Mouse (Mus musculus): ENCODE measurements around the gene Pacsin3. TPM values are rescaled to one million over a fixed set of nuclear protein-coding genes. Genes with fewer than 3 reads are reported as not detected.

Pacsin3 gene
- polyA plus RNA-seq, 1 experiment, result 0.47 TPM

DNA sequence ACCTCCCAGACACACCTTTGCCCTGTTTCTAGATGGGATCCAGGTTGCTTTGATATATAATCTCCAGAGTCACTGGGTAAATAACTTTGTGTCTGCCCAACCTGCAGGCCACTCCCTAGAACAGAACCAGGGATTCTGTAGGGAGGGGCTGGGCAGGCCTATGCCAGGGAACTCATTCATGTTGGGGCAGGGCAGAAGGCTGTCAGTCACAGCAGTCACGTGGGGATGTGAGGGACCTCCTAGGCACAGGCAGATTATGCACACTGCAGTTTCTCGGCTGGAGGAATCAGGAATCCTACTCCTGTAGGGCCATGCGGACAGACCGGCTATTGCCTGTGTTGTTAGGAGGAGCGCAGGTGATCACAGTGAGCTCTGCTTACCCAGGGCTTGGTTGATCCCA, 25.6 kb downstream of the Pacsin3 start:
- H3K4me3 ChIP-seq (replicated peaks), result no peak overlapping the region
- H3K4me1 ChIP-seq, result peaks cover 21% of the 10 kb centered on the region
- H3K9me3 ChIP-seq, result no peaks in the 10 kb centered on the region
- TF ChIP-seq GATA1 (IDR thresholded peaks at IDR 0.05; ENCODE audit: borderline replicate concordance, low read length), result no peak
- TF ChIP-seq FLI1 (IDR thresholded peaks at IDR 0.05; ENCODE audit: low read length), result no peak
- peaks cover 2% of the 10 kb centered on the region for H3K27me3 ChIP-seq (replicated peaks)
- H3K36me3 ChIP-seq (replicated peaks; ENCODE audit: low read length), result peaks cover 25% of the 10 kb centered on the region

DNA sequence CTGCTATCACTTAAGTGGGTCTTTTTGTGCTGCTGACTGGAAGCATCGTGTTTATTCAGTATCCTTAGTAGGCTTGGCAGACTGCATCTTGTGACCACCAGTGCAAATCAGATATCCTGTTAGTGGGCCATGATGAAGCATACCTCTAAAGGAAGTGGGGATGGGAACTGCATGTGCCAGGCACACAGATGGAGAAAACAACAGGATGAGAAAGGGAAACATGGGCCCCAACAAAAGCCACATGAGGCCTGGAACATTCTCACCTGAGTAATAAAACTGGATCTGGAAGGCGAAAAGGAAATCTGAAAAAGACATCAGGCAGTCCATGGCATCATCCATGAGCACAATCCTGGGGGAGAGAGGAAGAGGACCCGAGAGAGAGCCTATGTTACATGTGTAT, 28.2 kb downstream of the Pacsin3 start:
- no peak overlapping the region for H3K4me3 ChIP-seq (replicated peaks)
- TF ChIP-seq FLI1 (IDR thresholded peaks at IDR 0.05; ENCODE audit: low read length) (no peak), GATA1 (IDR thresholded peaks at IDR 0.05; ENCODE audit: borderline replicate concordance, low read length) (no peak)

GRCm38 (mm10) chr2:91284375-91285199, 28.8 kb downstream of the Pacsin3 start:
- Histone ChIP-seq H3K9me3 (no peaks in the 10 kb centered on the region), H3K4me3 (replicated peaks) (no peak overlapping the region), H3K27me3 (replicated peaks) (peaks cover 6% of the 10 kb centered on the region), H3K36me3 (replicated peaks; ENCODE audit: low read length) (no peaks in the 10 kb centered on the region), H3K4me1 (peaks cover 21% of the 10 kb centered on the region)
- TF ChIP-seq GATA1 (IDR thresholded peaks at IDR 0.05; ENCODE audit: borderline replicate concordance, low read length), result no peak
- TF ChIP-seq FLI1 (IDR thresholded peaks at IDR 0.05; ENCODE audit: low read length), result no peak

More for the DNA sequence above, 28.2 kb downstream of the Pacsin3 start:
- Histone ChIP-seq H3K36me3 (replicated peaks; ENCODE audit: low read length) (peaks cover under 1% of the 10 kb centered on the region), H3K27me3 (replicated peaks) (peaks cover 6% of the 10 kb centered on the region), H3K4me1 (peaks cover 21% of the 10 kb centered on the region), H3K9me3 (no peaks in the 10 kb centered on the region)

GRCm38 (mm10) chr2:91285885-91286505, 30.2 kb downstream of the Pacsin3 start:
- Histone ChIP-seq H3K36me3 (replicated peaks; ENCODE audit: low read length) (no peaks in the 10 kb centered on the region), H3K4me1 (peaks cover 21% of the 10 kb centered on the region), H3K4me3 (replicated peaks) (no peak overlapping the region), H3K9me3 (no peaks in the 10 kb centered on the region), H3K27me3 (replicated peaks) (peaks cover 6% of the 10 kb centered on the region)
- TF ChIP-seq GATA1 (IDR thresholded peaks at IDR 0.05; ENCODE audit: borderline replicate concordance, low read length), result no peak
- TF ChIP-seq FLI1 (IDR thresholded peaks at IDR 0.05; ENCODE audit: low read length), result no peak

GRCm38 (mm10) chr2:91287563-91287962, 31.8 kb downstream of the Pacsin3 start:
- TF ChIP-seq GATA1 (IDR thresholded peaks at IDR 0.05; ENCODE audit: borderline replicate concordance, low read length) (no peak), FLI1 (IDR thresholded peaks at IDR 0.05; ENCODE audit: low read length) (no peak)
- H3K4me1 ChIP-seq, result peaks cover 21% of the 10 kb centered on the region
- no peak overlapping the region for H3K4me3 ChIP-seq (replicated peaks)
- no peaks in the 10 kb centered on the region for H3K9me3 ChIP-seq
- peaks cover 12% of the 10 kb centered on the region for H3K27me3 ChIP-seq (replicated peaks)
- no peaks in the 10 kb centered on the region for H3K36me3 ChIP-seq (replicated peaks; ENCODE audit: low read length)

- Histone ChIP-seq H3K36me3 (replicated peaks; ENCODE audit: low read length) (no peaks in the 10 kb centered on the region), H3K9me3 (no peaks in the 10 kb centered on the region), H3K4me1 (peaks cover 8% of the 10 kb centered on the region), H3K4me3 (replicated peaks) (no peak overlapping the region), H3K27me3 (replicated peaks) (peaks cover 12% of the 10 kb centered on the region)
- TF ChIP-seq FLI1 (IDR thresholded peaks at IDR 0.05; ENCODE audit: low read length) (no peak), GATA1 (IDR thresholded peaks at IDR 0.05; ENCODE audit: borderline replicate concordance, low read length) (no peak)
These were observed 35.6 kb downstream of the Pacsin3 start for GRCm38 (mm10) chr2:91291197-91292007.

DNA sequence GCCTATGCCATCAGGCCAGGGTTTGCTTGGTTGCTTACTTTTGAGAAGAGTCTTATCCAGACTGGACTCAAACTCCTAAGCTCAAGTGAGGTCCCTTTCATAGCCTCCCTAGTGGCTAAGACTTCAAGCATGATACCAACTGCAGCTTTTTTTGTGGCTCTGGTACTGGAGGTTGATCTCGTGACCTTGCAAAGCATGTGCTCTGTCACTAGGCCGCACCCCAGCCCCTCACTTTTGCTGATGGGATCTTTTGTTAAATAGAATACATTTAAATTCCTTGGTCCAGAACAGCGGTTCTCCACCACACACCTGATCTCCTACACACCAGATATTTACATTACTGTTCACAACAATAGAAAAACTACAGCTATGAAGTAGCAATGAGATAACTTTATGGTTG, 38.5 kb downstream of the Pacsin3 start:
- H3K4me3 ChIP-seq (replicated peaks), result no peak overlapping the region
- TF ChIP-seq FLI1 (IDR thresholded peaks at IDR 0.05; ENCODE audit: low read length), result no peak
- peaks cover 11% of the 10 kb centered on the region for H3K27me3 ChIP-seq (replicated peaks)
- peaks cover 8% of the 10 kb centered on the region for H3K4me1 ChIP-seq
- H3K36me3 ChIP-seq (replicated peaks; ENCODE audit: low read length), result no peaks in the 10 kb centered on the region
- H3K9me3 ChIP-seq, result no peaks in the 10 kb centered on the region

GRCm38 (mm10) chr2:91295895-91296294, 40.1 kb downstream of the Pacsin3 start:
- Histone ChIP-seq H3K4me3 (replicated peaks) (no peak overlapping the region), H3K9me3 (no peaks in the 10 kb centered on the region), H3K36me3 (replicated peaks; ENCODE audit: low read length) (no peaks in the 10 kb centered on the region), H3K4me1 (peaks cover 8% of the 10 kb centered on the region), H3K27me3 (replicated peaks) (peaks cover 11% of the 10 kb centered on the region)
- no peak for TF ChIP-seq FLI1 (IDR thresholded peaks at IDR 0.05; ENCODE audit: low read length)
- no peak for TF ChIP-seq GATA1 (IDR thresholded peaks at IDR 0.05; ENCODE audit: borderline replicate concordance, low read length)

DNA sequence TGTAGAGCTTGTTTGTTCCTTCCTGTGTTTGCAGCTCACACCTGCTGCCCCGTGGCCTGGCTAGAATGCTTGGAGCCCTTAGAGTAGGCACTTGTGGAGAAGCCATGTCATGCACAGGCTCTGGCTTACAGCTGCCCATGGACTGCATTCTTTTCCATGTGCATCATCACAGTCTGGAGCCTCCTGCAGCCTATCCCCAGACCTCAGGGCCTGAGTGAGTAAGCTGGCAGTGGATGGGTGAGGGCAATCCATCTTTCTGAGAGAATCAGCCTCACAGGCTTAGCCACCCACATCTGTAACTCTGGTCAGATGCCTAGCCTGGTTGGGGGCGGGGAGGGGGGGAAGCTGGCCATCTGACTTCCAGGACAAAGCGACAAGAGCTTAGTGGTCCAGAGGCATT, 43.4 kb downstream of the Pacsin3 start:
- Histone ChIP-seq H3K36me3 (replicated peaks; ENCODE audit: low read length) (no peaks in the 10 kb centered on the region), H3K4me1 (peaks cover 21% of the 10 kb centered on the region)
- TF ChIP-seq GATA1 (IDR thresholded peaks at IDR 0.05; ENCODE audit: borderline replicate concordance, low read length) (no peak), FLI1 (IDR thresholded peaks at IDR 0.05; ENCODE audit: low read length) (no peak)

More for the DNA sequence above, 43.4 kb downstream of the Pacsin3 start:
- Histone ChIP-seq H3K9me3 (no peaks in the 10 kb centered on the region), H3K4me3 (replicated peaks) (no peak overlapping the region), H3K27me3 (replicated peaks) (peaks cover 8% of the 10 kb centered on the region)

Data from megakaryocyte, embryonic 14.5 days (primary cell).